Mouse (Mus musculus) limb, embryonic 12.5 days (tissue): ENCODE results near the gene Fcho2. TPM values are rescaled to one million over a fixed set of nuclear protein-coding genes. Genes with fewer than 3 reads are reported as not detected.

Source experiments
- ATAC-seq: fragments of 200-750 bp; cut with Nextera tagmentation; 2 replicates; pipeline ENCODE4 v1.8.0; 2017; ENCODE audit warnings: low read depth, moderate TSS enrichment; ENCODE audit not compliant: insufficient number of reproducible peaks, insufficient read depth, low FRiP score, low TSS enrichment
- H3K27ac ChIP-seq: fragments of 300-500 bp; sonication (generic); 2 replicates; pipeline ENCODE4 v1.5.1; 2016; ENCODE audit warnings: mild to moderate bottlenecking, moderate library complexity
- H3K27me3 ChIP-seq: fragments of 300-500 bp; sonication (generic); 2 replicates; pipeline ENCODE4 v1.6.1; 2016; ENCODE audit warnings: mild to moderate bottlenecking, moderate library complexity
- H3K36me3 ChIP-seq: fragments of 300-500 bp; sonication (generic); 2 replicates; pipeline ENCODE4 v1.6.1; 2016; ENCODE audit warnings: mild to moderate bottlenecking, moderate library complexity
- H3K4me1 ChIP-seq: fragments of 300-500 bp; sonication (generic); replicated peaks from 2 replicates; pipeline ENCODE4 v1.6.1; 2016
- H3K4me2 ChIP-seq: fragments of 300-500 bp; sonication (generic); 2 replicates; pipeline ENCODE4 v1.6.1; 2016; ENCODE audit warnings: mild to moderate bottlenecking, moderate library complexity
- H3K4me3 ChIP-seq: fragments of 300-500 bp; sonication (generic); replicated peaks from 2 replicates; pipeline ENCODE4 v1.5.1; 2016; ENCODE audit warnings: mild to moderate bottlenecking
- H3K9ac ChIP-seq: fragments of 300-500 bp; sonication (generic); replicated peaks from 2 replicates; pipeline ENCODE4 v1.6.1; 2016; ENCODE audit warnings: mild to moderate bottlenecking, moderate library complexity
- H3K9me3 ChIP-seq: fragments of 300-500 bp; sonication (generic); 2 replicates; pipeline ENCODE4 v1.6.1; 2016; ENCODE audit warnings: mild to moderate bottlenecking, moderate library complexity
- WGBS: fragments of 180-500 bp; shearing (Covaris S2); methylation state at CpG from one replicate; pipeline ENCODE4 v1.1.7; 2016; 5-methylcytosine and 5-hydroxymethylcytosine counted together
- polyA plus RNA-seq: library from polyadenylated mRNA; unstranded; fragments of >200 nt; fragmentation: Nextera tagmentation; extraction: Ambion mirVana; gene quantifications from 2 replicates; pipeline ENCODE4 v1.2.1, GENCODE M21; 2016

The Fcho2 gene
- polyA plus RNA-seq, 1 experiment from 2014 or later, result 51.3 TPM

- no peak overlapping the region for H3K27ac ChIP-seq
- no peaks in the 10 kb centered on the region for H3K4me1 ChIP-seq
- no peak for ATAC-seq
- H3K4me3 ChIP-seq, result no peak overlapping the region
- no peak overlapping the region for H3K4me2 ChIP-seq
- H3K36me3 ChIP-seq, result peaks cover 60% of the 10 kb centered on the region
- 84% methylated on average over 4 of the region's 4 CpGs for WGBS
- H3K9ac ChIP-seq, result no peak overlapping the region
- H3K27me3 ChIP-seq, result no peaks in the 10 kb centered on the region
- peaks cover 15% of the 10 kb centered on the region for H3K9me3 ChIP-seq
Observed at GRCm38 (mm10) chr13:98803699-98804098, 11.6 kb downstream of the Fcho2 start.

DNA sequence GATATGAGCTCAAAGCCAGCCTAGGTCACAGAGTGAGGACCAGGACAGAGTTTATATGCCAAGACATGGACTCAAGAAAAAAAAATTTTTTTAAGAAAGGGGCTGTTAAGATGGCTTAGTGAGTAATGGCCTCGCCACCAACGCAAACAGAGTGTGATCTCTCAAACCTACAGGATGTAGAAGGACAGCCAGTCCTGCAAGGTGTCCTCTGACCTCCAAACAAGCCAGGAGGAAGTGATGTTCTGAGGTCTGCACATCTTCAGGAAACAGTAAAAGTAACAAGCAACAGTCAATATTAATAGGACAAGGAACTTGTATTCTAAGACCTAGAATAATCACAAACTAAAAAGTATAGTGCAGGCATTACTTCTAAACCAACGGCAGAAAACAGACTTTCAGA, 12.3 kb downstream of the Fcho2 start:
- Histone ChIP-seq H3K4me1 (no peaks in the 10 kb centered on the region), H3K27ac (no peak overlapping the region), H3K9ac (no peak overlapping the region), H3K4me2 (no peak overlapping the region), H3K4me3 (no peak overlapping the region), H3K9me3 (peaks cover 15% of the 10 kb centered on the region), H3K36me3 (peaks cover 62% of the 10 kb centered on the region), H3K27me3 (no peaks in the 10 kb centered on the region)
- ATAC-seq, result no peak
- 89% methylated on average over 3 of the region's 3 CpGs for WGBS

DNA sequence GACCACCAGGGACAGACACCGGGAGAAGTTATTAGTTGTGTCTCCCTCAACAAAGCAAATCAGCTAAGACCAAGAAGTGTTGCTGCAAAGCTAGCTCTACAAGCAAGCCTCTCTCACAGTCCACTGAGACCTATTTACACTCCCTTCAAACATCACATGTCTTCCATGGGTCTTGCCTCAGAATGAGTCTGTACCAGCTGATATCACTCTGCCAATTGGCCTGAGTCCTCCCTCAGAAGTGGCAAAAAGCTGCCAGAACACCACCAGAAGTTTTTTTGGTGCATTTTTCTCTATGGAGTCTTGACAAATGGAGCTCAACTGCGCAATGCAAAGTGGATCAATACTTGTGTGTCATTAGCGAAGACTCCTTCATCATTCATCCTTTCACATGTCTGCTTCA, 19.7 kb downstream of the Fcho2 start:
- Histone ChIP-seq H3K4me3 (no peak overlapping the region), H3K4me2 (no peak overlapping the region), H3K27ac (no peak overlapping the region), H3K9ac (no peak overlapping the region), H3K36me3 (peaks cover 47% of the 10 kb centered on the region), H3K27me3 (no peaks in the 10 kb centered on the region), H3K9me3 (peaks cover 5% of the 10 kb centered on the region), H3K4me1 (no peaks in the 10 kb centered on the region)
- 94% methylated on average over 3 of the region's 3 CpGs for WGBS
- ATAC-seq, result no peak

GRCm38 (mm10) chr13:98792864-98793263, 22.4 kb downstream of the Fcho2 start:
- no peaks in the 10 kb centered on the region for H3K4me1 ChIP-seq
- no peak for ATAC-seq
- no peak overlapping the region for H3K4me2 ChIP-seq
- no peak overlapping the region for H3K4me3 ChIP-seq
- H3K9me3 ChIP-seq, result no peaks in the 10 kb centered on the region
- H3K27me3 ChIP-seq, result no peaks in the 10 kb centered on the region
- WGBS, result 94% methylated on average over 1 of the region's 1 CpGs
- H3K9ac ChIP-seq, result no peak overlapping the region
- no peak overlapping the region for H3K27ac ChIP-seq
- peaks cover 32% of the 10 kb centered on the region for H3K36me3 ChIP-seq

DNA sequence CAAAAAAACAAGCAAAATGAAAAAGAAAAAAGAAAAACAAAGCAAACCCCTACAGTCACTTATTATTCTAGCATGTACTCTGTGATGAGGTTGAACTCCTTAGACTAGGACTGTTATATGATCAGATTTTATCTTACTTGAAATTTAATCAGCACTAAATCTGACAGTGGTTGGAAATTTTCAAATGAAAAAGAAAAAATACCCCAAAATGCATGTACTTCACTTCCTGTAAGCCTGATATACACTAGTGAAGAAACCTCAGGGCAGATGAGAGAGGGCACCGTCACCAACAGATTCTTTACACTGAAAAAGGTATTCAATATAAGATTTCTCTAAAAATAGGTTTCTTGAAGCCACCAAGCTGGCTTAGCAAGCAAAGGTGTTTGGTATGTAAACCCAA, 23.6 kb downstream of the Fcho2 start:
- peaks cover 28% of the 10 kb centered on the region for H3K36me3 ChIP-seq
- no peaks in the 10 kb centered on the region for H3K27me3 ChIP-seq
- no peak for ATAC-seq
- no peak overlapping the region for H3K4me2 ChIP-seq
- H3K4me1 ChIP-seq, result no peaks in the 10 kb centered on the region
- no peak overlapping the region for H3K27ac ChIP-seq
- 91% methylated on average over 1 of the region's 1 CpGs for WGBS
- no peaks in the 10 kb centered on the region for H3K9me3 ChIP-seq
- no peak overlapping the region for H3K4me3 ChIP-seq
- H3K9ac ChIP-seq, result no peak overlapping the region

- Histone ChIP-seq H3K4me3 (no peak overlapping the region), H3K4me1 (no peaks in the 10 kb centered on the region), H3K27me3 (no peaks in the 10 kb centered on the region), H3K36me3 (peaks cover 34% of the 10 kb centered on the region), H3K9me3 (no peaks in the 10 kb centered on the region), H3K9ac (no peak overlapping the region), H3K27ac (no peak overlapping the region), H3K4me2 (no peak overlapping the region)
- no peak for ATAC-seq
- 90% methylated on average over 5 of the region's 5 CpGs for WGBS
Observed at GRCm38 (mm10) chr13:98786970-98787685, 28.1 kb downstream of the Fcho2 start.

GRCm38 (mm10) chr13:98777959-98778358, 37.3 kb downstream of the Fcho2 start:
- WGBS, result 93% methylated on average over 3 of the region's 3 CpGs
- Histone ChIP-seq H3K9ac (no peak overlapping the region), H3K4me2 (no peak overlapping the region), H3K36me3 (peaks cover 51% of the 10 kb centered on the region), H3K27ac (no peak overlapping the region), H3K4me1 (no peaks in the 10 kb centered on the region), H3K4me3 (no peak overlapping the region), H3K27me3 (no peaks in the 10 kb centered on the region), H3K9me3 (no peaks in the 10 kb centered on the region)
- ATAC-seq, result no peak

DNA sequence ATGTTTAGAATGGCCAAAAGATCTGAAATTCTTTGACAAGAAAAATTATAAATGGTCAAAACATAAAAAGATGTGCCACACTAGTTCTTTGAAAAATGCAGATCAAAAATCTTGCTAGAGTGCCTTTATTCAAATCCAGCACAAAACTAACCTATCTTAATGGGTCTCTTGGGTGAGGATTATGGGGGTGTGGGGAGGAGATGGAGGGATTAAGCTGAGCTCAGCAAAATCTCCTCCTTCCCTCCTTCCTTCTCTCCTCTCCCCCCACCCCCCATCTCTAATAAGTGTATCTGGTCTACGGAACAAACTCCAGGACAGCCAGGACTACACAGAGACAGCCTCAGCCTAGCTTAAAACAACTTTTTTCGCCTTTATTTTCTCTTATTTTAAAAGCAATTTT, 43.8 kb downstream of the Fcho2 start:
- WGBS, result 89% methylated on average over 2 of the region's 2 CpGs
- Histone ChIP-seq H3K4me3 (no peak overlapping the region), H3K27me3 (no peaks in the 10 kb centered on the region), H3K27ac (no peak overlapping the region), H3K9ac (no peak overlapping the region), H3K4me2 (no peak overlapping the region), H3K4me1 (peaks cover 4% of the 10 kb centered on the region), H3K36me3 (peaks cover 20% of the 10 kb centered on the region), H3K9me3 (no peaks in the 10 kb centered on the region)
- no peak for ATAC-seq

GRCm38 (mm10) chr13:98768329-98768728, 46.9 kb downstream of the Fcho2 start:
- Histone ChIP-seq H3K36me3 (peaks cover 4% of the 10 kb centered on the region; the same call in 1 of the 2 replicates), H3K27ac (no peak overlapping the region), H3K4me2 (no peak overlapping the region), H3K27me3 (no peaks in the 10 kb centered on the region), H3K4me1 (peaks cover 4% of the 10 kb centered on the region), H3K9ac (no peak overlapping the region), H3K4me3 (no peak overlapping the region), H3K9me3 (no peaks in the 10 kb centered on the region)
- no peak for ATAC-seq
- WGBS, result 54% methylated on average over 4 of the region's 4 CpGs

DNA sequence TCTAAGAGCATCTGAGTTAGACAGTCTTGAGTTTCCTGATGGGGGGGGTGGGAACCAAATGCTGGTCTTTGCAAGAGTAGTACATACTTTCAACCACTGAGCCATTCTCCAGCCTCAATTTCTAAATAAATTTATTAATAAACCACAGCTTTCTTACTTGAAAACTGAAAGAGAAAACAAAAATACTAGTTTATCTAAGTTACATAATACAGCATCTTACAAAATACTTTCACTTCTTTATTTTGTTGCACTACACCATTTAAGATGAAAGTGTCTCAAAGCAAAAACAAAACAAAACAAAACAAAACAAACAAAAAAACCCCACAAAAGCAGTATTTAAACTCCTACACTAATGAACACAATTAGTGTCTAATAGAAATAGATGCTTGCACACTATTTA, 53.5 kb downstream of the Fcho2 start:
- Histone ChIP-seq H3K36me3 (peaks cover 18% of the 10 kb centered on the region), H3K4me2 (no peak overlapping the region), H3K4me3 (no peak overlapping the region), H3K9me3 (no peaks in the 10 kb centered on the region), H3K27me3 (no peaks in the 10 kb centered on the region), H3K4me1 (no peaks in the 10 kb centered on the region), H3K27ac (no peak overlapping the region), H3K9ac (no peak overlapping the region)
- ATAC-seq, result no peak

DNA sequence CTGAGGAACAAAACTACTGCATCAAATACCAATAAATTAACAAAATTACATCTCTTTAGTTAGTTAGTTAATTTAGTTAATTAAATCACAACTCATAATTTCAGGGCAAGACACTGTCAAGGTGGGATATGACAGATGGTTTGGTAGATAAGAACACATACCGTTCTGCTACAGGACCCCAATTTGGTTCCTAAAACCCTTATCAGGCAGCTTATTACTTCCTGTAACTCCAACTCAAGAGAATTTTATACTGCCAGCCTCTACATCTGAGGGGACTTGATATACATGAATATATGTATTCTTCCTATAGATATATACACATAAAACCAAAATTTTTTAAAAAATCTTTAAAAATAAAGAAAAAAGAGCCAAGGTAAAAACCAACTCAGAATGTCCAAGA, 59.4 kb downstream of the Fcho2 start:
- 77% methylated on average over 1 of the region's 1 CpGs for WGBS
- Histone ChIP-seq H3K9me3 (no peaks in the 10 kb centered on the region), H3K9ac (no peak overlapping the region), H3K27me3 (no peaks in the 10 kb centered on the region), H3K36me3 (peaks cover 23% of the 10 kb centered on the region; the same call in 1 of the 2 replicates), H3K4me2 (no peak overlapping the region), H3K27ac (no peak overlapping the region), H3K4me1 (no peaks in the 10 kb centered on the region), H3K4me3 (no peak overlapping the region)
- no peak for ATAC-seq

DNA sequence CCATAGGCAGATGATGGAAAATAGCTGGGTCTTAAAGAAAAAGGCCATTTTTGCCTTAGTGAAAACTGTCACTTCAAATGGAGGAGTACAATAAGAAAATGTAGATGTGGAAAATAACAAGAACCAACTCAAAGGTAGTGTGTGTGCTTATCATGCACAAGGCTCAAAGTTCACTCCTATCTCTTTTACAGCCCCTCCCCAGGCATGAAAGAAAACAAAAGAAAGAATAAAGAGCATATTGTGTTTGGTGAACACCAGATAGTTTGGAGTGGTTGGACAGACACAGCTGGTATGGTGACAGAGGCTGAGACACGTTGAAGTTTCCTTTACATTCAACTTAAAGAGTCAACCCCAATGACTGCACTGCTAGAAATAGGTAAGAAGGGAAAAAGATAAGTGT, 70.6 kb downstream of the Fcho2 start:
- no peak overlapping the region for H3K27ac ChIP-seq
- no peak overlapping the region for H3K4me3 ChIP-seq
- no peak overlapping the region for H3K9ac ChIP-seq
- H3K36me3 ChIP-seq, result peaks cover 56% of the 10 kb centered on the region
- H3K4me1 ChIP-seq, result no peaks in the 10 kb centered on the region
- no peak for ATAC-seq
- H3K4me2 ChIP-seq, result no peak overlapping the region
- 83% methylated on average over 1 of the region's 1 CpGs for WGBS
- H3K9me3 ChIP-seq, result no peaks in the 10 kb centered on the region
- H3K27me3 ChIP-seq, result no peaks in the 10 kb centered on the region
